Mouse (Mus musculus) heart, embryonic 14.5 days (tissue): ENCODE data around the gene Gm45711. TPM values are rescaled to one million over a fixed set of nuclear protein-coding genes. Genes with fewer than 3 reads are reported as not detected.
"Not testable (repeated sequence)": the region's sequence is repeated elsewhere in the genome, so short reads cannot be mapped to it uniquely, and the experiment has no call there.

ENCODE experiments used
- ATAC-seq: fragments of 200-750 bp; cut with Nextera tagmentation; 2 replicates; pipeline ENCODE4 v1.8.0; 2017; ENCODE audit warnings: low read depth, moderate TSS enrichment; ENCODE audit not compliant: insufficient number of reproducible peaks, insufficient read depth, low FRiP score
- H3K27ac ChIP-seq, 2 experiments: fragments of 200-500 bp in 1 of 2; fragments of 300-500 bp in 1 of 2; sonication (generic) in 1 of 2; replicated peaks in 1 of 2; 2 replicates each; pipeline ENCODE4 v1.5.1; 2012 to 2014; ENCODE audit warnings: low read depth in 2 of 2, low read length in 2 of 2, control low read depth in 1 of 2, mild to moderate bottlenecking in 1 of 2, mixed read lengths in 1 of 2; ENCODE audit not compliant: control insufficient read depth in 1 of 2, insufficient read depth in 1 of 2
- H3K27me3 ChIP-seq: fragments of 300-500 bp; sonication (generic); 2 replicates; pipeline ENCODE4 v1.6.1; 2014; ENCODE audit warnings: mild to moderate bottlenecking, low read length, control low read depth; ENCODE audit not compliant: control insufficient read depth, insufficient read depth
- H3K36me3 ChIP-seq: fragments of 300-500 bp; sonication (generic); 2 replicates; pipeline ENCODE4 v1.6.1; 2014; ENCODE audit warnings: mild to moderate bottlenecking, control low read depth, low read length, mixed read lengths; ENCODE audit not compliant: control insufficient read depth, insufficient read depth
- H3K4me1 ChIP-seq, 2 experiments: fragments of 200-500 bp in 1 of 2; fragments of 300-500 bp in 1 of 2; sonication (generic) in 1 of 2; 2 replicates each; pipeline ENCODE4 v1.6.1; 2012 to 2014; ENCODE audit warnings: low read length in 2 of 2, control low read depth in 1 of 2, mixed read lengths in 1 of 2; ENCODE audit not compliant: control insufficient read depth in 2 of 2, insufficient read depth in 2 of 2
- H3K4me2 ChIP-seq: fragments of 300-500 bp; sonication (generic); 2 replicates; pipeline ENCODE4 v1.6.1; 2014; ENCODE audit warnings: mild to moderate bottlenecking, low read length
- H3K4me3 ChIP-seq, 2 experiments: fragments of 200-500 bp in 1 of 2; fragments of 300-500 bp in 1 of 2; sonication (generic) in 1 of 2; 2 replicates each; pipeline ENCODE4 v1.5.1; 2012 to 2014; ENCODE audit warnings: low read length in 2 of 2, mild to moderate bottlenecking in 2 of 2, control low read depth in 1 of 2, low read depth in 1 of 2, moderate library complexity in 1 of 2; ENCODE audit not compliant: control insufficient read depth in 1 of 2, insufficient read depth in 1 of 2
- H3K9ac ChIP-seq: fragments of 300-500 bp; sonication (generic); 2 replicates; pipeline ENCODE4 v1.6.1; 2014; ENCODE audit warnings: mild to moderate bottlenecking, low read length
- H3K9me3 ChIP-seq: fragments of 300-500 bp; sonication (generic); 2 replicates; pipeline ENCODE4 v1.6.1; 2016; ENCODE audit warnings: low read length, control low read depth; ENCODE audit not compliant: control insufficient read depth
- WGBS: fragments of 180-500 bp; shearing (Covaris S2); extraction: QIAGEN DNeasy Blood & Tissue Kit; methylation state at CpG from one replicate; pipeline ENCODE4 v1.1.7; 2014; 5-methylcytosine and 5-hydroxymethylcytosine counted together
- polyA plus RNA-seq: library from polyadenylated mRNA; unstranded; fragments of >200 nt; fragmentation: Nextera tagmentation; extraction: Ambion mirVana; gene quantifications from 2 replicates; pipeline ENCODE4 v1.2.1, GENCODE M21; 2014

Gene Gm45711
- polyA plus RNA-seq, 1 experiment from 2014 or later: not detected

- not testable (repeated sequence) for H3K4me2 ChIP-seq, H3K9ac ChIP-seq, H3K9me3 ChIP-seq, H3K36me3 ChIP-seq, H3K27me3 ChIP-seq, ATAC-seq, H3K4me3 ChIP-seq, H3K4me1 ChIP-seq, H3K27ac ChIP-seq
- 77% methylated on average over 9 of the region's 11 CpGs for WGBS
Measured at GRCm38 (mm10) chr8:104321267-104321666, 11.4 kb upstream of the Gm45711 start, which contains the start of gene Gm11020. Gene Gm11020, plus strand, starts transcription at chr8:104321567.

GRCm38 (mm10) chr8:104313311-104313710, 3.4 kb upstream of the Gm45711 start:
- H3K4me2 ChIP-seq: no peak overlapping the region
- H3K4me1 ChIP-seq: no peaks in the 10 kb centered on the region
- no peaks in the 10 kb centered on the region for H3K9me3 ChIP-seq
- ATAC-seq: no peak
- H3K36me3 ChIP-seq: no peaks in the 10 kb centered on the region
- 40% methylated on average over 4 of the region's 4 CpGs for WGBS
- H3K9ac ChIP-seq: no peak overlapping the region
- H3K27me3 ChIP-seq: no peaks in the 10 kb centered on the region
- no peak overlapping the region for H3K4me3 ChIP-seq
- H3K27ac ChIP-seq: no peak overlapping the region

- not testable (repeated sequence) for H3K27me3 ChIP-seq, ATAC-seq, H3K9ac ChIP-seq, H3K4me1 ChIP-seq, H3K4me3 ChIP-seq, H3K36me3 ChIP-seq, H3K4me2 ChIP-seq, H3K9me3 ChIP-seq, H3K27ac ChIP-seq
- WGBS: 74% methylated on average over 3 of the region's 3 CpGs
Measured at GRCm38 (mm10) chr8:104312023-104312422, 2.1 kb upstream of the Gm45711 start.

- not testable (repeated sequence) for H3K36me3 ChIP-seq, H3K4me3 ChIP-seq, H3K27ac ChIP-seq, H3K9me3 ChIP-seq, H3K9ac ChIP-seq, ATAC-seq, H3K4me1 ChIP-seq, H3K27me3 ChIP-seq, H3K4me2 ChIP-seq
- 49% methylated on average over 6 of the region's 6 CpGs for WGBS
Measured at GRCm38 (mm10) chr8:104308341-104308740, 1.5 kb downstream of the Gm45711 start.

GRCm38 (mm10) chr8:104304962-104305361, 4.9 kb downstream of the Gm45711 start:
- 80% methylated on average over 11 of the region's 11 CpGs for WGBS
- Histone ChIP-seq H3K4me2 (no peak overlapping the region), H3K27ac (no peak overlapping the region), H3K36me3 (no peaks in the 10 kb centered on the region), H3K9me3 (no peaks in the 10 kb centered on the region), H3K4me1 (peaks cover 0 to 2% of the 10 kb centered on the region in 2 experiments; a peak in 1 of 4 replicates), H3K27me3 (no peaks in the 10 kb centered on the region), H3K9ac (no peak overlapping the region), H3K4me3 (no peak overlapping the region)
- ATAC-seq: no peak

GRCm38 (mm10) chr8:104302536-104302935, 7.3 kb downstream of the Gm45711 start:
- not testable (repeated sequence) for H3K4me2 ChIP-seq, H3K4me1 ChIP-seq, H3K9me3 ChIP-seq, H3K27me3 ChIP-seq, H3K27ac ChIP-seq, ATAC-seq, H3K4me3 ChIP-seq, H3K36me3 ChIP-seq, H3K9ac ChIP-seq
- WGBS: 90% methylated on average over 4 of the region's 4 CpGs

- H3K4me1 ChIP-seq, H3K36me3 ChIP-seq, H3K4me3 ChIP-seq, ATAC-seq, H3K9ac ChIP-seq, H3K9me3 ChIP-seq, H3K27me3 ChIP-seq, H3K4me2 ChIP-seq, H3K27ac ChIP-seq: not testable (repeated sequence)
- 21% methylated on average over 3 of the region's 3 CpGs for WGBS
Measured at GRCm38 (mm10) chr8:104301577-104301976, 8.3 kb downstream of the Gm45711 start.

- Histone ChIP-seq H3K4me1 (no peaks in the 10 kb centered on the region), H3K27me3 (no peaks in the 10 kb centered on the region), H3K4me2 (no peak overlapping the region), H3K27ac (no peak overlapping the region), H3K4me3 (no peak overlapping the region), H3K9me3 (no peaks in the 10 kb centered on the region), H3K9ac (no peak overlapping the region), H3K36me3 (no peaks in the 10 kb centered on the region)
- WGBS: 85% methylated on average over 1 of the region's 1 CpGs
- no peak for ATAC-seq
Measured at GRCm38 (mm10) chr8:104294396-104294795, 15.5 kb downstream of the Gm45711 start.
